Mouse (Mus musculus): ENCODE measurements around the gene Ccdc28b.

The Ccdc28b gene

DNA sequence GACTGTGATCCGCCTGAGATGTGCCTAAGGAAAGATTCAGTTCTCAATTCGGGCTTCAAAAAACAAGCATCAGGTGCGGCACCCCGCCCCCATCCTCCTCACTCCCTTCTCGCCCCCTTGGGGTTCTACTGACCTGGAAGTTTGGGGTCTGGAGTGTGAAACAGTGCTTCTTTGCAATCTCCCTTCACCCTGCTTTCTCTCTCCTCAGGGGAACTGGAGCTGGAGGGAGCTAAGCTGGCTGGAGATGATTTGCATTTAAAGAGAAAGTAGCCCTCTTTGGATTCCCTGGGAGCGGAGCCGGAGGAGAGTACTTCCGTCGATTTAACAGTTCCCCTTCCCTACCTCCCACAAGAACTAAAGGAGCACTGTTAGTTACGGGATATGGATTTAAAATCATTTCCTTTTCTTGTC is at the start of gene Ccdc28b:
TSS of gene Ccdc28b (minus strand) at position 267 of the 411 bp plus-strand sequence.
- DNase-seq (ENCODE audit: low spot score in 2 of 2): peak; percentile 34 to 52

GRCm38 (mm10) chr4:129672878-129673449 is 49.2 kb upstream of the Ccdc28b start:
- no peak for DNase-seq (ENCODE audit: low spot score in 2 of 2)

- DNase-seq (ENCODE audit: low spot score in 2 of 2): peak; percentile 85 to 90
Measured at GRCm38 (mm10) chr4:129672083-129672877, 48.5 kb upstream of the Ccdc28b start, which contains the start of gene Kpna6. Kpna6 (minus strand) TSS chr4:129672767.

GRCm38 (mm10) chr4:129671491-129672082 is 47.8 kb upstream of the Ccdc28b start:
- no peak for DNase-seq (ENCODE audit: low spot score in 2 of 2)

DNA sequence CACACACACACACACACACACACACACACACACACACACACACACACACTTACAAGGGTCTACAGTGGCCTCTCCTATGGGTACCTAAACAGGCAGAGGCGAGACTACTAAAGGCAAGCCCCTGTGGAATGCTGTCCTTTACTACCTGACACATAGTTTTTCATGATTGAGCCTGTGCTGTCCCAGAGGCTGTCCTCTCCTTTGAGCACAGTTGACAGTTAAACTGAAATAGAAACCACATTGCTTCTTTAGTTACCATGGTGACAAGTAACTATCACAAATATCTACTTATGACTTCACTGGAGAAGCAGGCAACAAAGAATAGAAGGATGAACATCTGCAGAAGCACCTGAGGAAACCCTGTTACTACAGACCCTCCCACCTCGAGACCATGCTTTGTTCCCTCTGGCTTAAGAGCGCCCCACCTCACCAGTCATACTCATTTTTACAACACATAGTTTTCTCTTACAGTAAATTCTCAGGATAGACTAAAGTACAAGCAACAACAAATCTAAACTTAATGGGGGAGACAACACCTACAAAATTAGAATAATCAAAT is 38.6 kb upstream of the Ccdc28b start:
- no peak for DNase-seq (ENCODE audit: low spot score in 2 of 2)

DNA sequence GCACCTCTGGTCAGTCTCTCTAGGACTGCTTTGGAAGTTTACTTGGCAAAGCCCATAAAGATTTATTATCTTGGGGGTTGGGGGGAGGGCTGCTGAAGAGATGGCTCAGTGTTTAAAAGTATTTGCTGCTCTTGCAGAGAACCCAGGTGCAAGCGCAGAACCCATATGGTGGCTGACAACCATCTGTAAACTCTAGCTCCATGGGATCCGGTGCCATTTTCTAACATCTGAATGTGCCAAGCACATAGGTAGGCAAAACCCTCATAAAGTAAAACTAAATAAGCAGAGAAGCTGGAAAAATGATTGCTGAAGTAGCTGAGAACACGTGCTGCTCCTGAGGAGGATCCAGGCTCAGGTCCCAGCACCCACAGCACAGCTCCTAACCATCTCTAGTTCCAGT is 37.8 kb upstream of the Ccdc28b start:
- no peak for DNase-seq (ENCODE audit: low spot score in 2 of 2)

DNA sequence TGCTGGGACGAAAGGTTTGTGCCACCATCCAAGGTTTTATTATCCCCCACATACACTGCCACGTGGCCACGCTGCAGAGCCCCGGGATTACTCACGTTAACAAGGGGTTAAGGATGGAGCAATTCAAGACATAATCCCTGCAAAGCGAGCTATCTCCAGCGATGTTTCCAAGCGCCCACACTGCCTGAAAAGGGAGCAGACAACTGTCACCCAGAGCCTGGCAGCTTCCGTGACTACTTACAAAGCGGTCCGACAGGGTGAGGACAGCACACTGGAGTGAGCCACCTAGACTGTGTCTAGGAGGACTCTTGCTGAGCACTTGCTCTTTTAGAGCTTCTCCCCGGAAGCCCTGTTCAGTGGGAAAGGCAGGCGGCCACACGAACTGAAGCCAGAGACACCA is 31.0 kb upstream of the Ccdc28b start:
- no peak for DNase-seq (ENCODE audit: low spot score in 2 of 2)

DNA sequence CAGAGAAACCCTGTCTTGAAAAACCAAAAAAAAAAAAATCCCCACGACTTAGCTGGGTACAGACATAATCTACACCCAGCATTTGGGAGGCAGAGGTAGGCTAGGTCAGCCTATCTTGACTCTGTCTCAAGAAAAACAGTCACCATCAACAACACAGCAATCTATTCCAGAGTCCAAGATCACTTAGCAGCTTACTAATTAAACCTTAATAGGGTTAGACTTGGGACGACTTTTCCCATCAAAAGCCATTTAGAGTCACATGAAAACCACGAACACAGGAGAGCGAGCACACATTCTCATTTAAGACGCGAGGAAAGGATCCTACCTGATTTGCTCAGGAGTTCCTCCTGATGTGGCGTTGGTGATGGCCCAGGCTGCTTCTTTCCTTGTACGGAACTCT is 26.6 kb upstream of the Ccdc28b start:
- no peak for DNase-seq (ENCODE audit: low spot score in 2 of 2)

DNA sequence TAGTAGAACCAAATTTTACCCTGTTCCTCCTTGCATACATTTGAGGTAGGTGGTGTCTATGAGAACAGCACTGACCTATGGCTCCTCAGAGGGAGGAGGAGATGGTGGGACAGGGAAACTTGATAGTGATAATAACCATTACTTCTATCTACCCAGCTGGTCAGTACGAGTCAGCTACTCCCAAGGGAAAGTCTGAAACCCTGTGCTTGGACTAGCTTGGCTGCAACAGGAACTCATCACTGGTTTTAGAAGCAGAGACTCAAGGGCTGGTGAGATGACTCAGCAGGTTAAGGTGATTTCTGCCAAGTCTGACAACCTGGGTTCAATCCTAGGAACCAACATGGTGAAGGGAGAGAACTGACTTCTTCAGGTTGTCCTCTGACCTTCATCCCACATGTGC is 24.9 kb upstream of the Ccdc28b start:
- DNase-seq (ENCODE audit: low spot score in 2 of 2): no peak

DNA sequence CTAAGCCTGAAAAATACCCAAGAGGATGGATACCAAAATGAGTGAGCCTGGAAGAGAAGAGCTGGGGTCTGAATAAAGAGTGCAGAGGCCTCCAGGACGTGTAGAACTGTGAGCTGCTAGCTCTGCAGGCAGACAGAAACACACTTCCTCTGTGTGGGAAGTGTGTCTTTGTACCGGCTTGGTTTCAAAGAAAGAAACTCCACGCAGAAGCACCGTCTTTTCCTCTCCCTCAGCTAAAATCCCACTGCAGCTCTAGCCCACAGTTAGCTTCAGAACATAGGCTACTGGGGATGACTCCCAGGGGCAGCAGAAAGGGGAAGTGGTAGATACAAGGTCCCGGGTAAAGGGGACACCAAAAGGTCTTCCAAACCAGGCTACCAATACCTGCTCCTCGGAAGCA is 21.5 kb upstream of the Ccdc28b start:
- no peak for DNase-seq (ENCODE audit: low spot score in 2 of 2)

DNA sequence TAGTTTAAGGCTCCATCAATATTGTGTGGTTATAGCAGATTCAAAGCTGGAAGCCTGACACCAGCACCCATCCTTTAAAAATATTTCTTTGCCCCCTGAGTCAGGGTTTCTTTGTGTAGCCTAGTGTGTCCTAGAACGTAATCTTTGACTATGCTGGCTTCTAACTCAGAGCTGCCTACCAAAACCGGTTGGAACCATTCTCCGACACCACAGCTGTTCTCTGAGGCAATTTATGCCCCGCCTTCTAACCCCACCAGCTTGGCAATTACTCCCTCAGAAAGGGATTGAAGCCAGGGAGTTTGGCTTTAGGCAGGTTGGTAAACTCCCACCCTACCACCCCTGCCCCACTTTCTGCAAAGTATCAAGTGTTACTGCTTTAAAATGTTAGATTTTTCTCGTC is 18.0 kb upstream of the Ccdc28b start:
- no peak for DNase-seq (ENCODE audit: low spot score in 2 of 2)

- peak; percentile 94 to 96 for DNase-seq (ENCODE audit: low spot score in 2 of 2)
Measured at GRCm38 (mm10) chr4:129640638-129641467, 17.1 kb upstream of the Ccdc28b start, which contains the start of gene Txlna. Txlna (minus strand) TSS chr4:129641065.

- no peak for DNase-seq (ENCODE audit: low spot score in 2 of 2)
Measured at GRCm38 (mm10) chr4:129640101-129640637, 16.4 kb upstream of the Ccdc28b start.

DNA sequence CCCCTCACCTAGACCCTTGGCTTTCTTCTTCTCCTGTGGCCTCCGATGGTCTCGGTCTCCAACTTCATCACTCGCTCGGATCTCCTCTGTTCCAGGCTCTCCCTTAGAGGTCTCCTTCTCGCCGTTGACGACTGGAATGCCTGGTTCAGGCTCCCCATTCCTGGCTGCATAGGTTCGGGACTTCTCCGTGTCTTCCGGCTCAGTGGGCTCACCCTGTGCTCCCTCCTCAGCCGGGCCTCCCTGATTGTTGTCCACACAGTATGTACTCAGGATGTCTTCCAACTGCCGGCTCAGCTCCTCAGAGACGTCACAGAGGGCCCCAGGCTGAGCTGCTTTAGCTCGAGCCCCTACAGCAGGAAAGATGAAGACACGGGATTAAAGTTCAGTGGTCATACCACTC is 15.5 kb upstream of the Ccdc28b start:
- DNase-seq (ENCODE audit: low spot score in 2 of 2): no peak

- DNase-seq (ENCODE audit: low spot score in 2 of 2): no peak
Measured at GRCm38 (mm10) chr4:129633852-129634251, 10.1 kb upstream of the Ccdc28b start.

DNA sequence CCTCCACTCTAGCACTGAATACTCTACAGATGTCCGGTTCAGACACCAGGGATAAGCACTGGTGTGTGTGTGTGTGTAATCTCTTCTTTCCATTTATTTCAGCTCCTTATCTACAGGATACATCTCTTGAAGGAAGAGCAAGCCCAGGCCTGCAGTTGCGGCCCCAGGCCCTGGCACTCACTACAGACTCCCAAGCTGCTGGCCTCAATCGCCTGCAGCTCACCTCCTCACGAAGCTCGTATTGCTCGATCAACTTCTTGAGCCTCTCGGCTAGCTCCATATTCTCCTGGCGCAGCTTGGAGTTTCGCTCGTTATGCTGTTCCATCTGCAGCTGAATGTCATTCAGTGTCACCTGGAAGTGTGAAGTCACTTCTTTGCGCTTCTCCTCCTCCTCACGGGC is 8.1 kb upstream of the Ccdc28b start:
- no peak for DNase-seq (ENCODE audit: low spot score in 2 of 2)

DNA sequence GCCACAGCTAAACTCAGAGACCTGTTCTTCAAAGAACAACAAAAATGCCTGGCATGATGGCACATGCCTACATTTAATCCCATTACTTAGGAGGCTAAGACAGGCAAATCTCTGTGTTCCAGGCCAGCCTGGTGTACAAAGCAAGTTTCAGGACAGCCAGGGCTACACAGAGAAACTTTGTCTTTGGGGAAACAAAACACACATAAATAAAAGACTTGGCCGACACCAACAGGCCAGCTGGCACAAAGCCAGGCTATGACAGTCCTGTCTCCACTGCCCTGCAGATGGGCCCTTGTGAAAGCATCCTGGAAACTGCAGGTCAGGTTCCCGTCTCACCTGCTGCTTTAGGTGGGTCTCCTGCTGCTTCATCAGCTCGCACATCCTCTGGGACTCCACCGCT is 7.2 kb upstream of the Ccdc28b start:
- no peak for DNase-seq (ENCODE audit: low spot score in 2 of 2)

DNA sequence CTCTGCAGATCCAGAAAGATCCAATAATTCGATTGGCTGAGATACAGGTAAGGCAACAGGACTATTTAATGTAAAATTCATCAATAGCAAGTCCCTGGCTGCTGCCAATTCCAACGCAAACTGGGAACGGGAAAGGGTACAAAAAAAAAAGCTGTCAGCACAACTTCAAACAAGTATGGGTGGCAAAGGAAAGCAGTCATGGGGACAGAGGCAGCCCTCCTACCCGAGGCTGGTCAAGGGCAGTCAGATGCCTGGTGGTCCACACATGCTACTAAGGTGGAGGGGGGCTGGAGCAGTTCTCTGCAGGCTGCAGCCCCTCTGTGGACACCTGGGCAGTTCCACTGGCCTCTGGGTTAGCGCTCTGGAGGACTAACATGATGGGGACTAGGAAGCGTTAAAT is 2.3 kb upstream of the Ccdc28b start:
- DNase-seq (ENCODE audit: low spot score in 2 of 2): no peak

GRCm38 (mm10) chr4:129625496-129625895 is 1.7 kb upstream of the Ccdc28b start:
- no peak for DNase-seq (ENCODE audit: low spot score in 2 of 2)

GRCm38 (mm10) chr4:129625029-129625370 is 1.3 kb upstream of the Ccdc28b start:
- DNase-seq (ENCODE audit: low spot score in 2 of 2): no peak

GRCm38 (mm10) chr4:129624281-129625028 is 708 bp upstream of the Ccdc28b start:
- peak; percentile 73 to 80 for DNase-seq (ENCODE audit: low spot score in 2 of 2)

All from frontal cortex, postnatal 25 days (tissue).